Mouse (Mus musculus) yolk sac, embryonic 10.5 days (tissue): Measurements from ENCODE around the gene Ggta1.

ENCODE experiments used
- DNase-seq: peaks from one replicate; pipeline ENCODE4 v3.0.0-alpha.2; 2017; ENCODE audit warnings: low spot score

Ggta1 gene

DNA sequence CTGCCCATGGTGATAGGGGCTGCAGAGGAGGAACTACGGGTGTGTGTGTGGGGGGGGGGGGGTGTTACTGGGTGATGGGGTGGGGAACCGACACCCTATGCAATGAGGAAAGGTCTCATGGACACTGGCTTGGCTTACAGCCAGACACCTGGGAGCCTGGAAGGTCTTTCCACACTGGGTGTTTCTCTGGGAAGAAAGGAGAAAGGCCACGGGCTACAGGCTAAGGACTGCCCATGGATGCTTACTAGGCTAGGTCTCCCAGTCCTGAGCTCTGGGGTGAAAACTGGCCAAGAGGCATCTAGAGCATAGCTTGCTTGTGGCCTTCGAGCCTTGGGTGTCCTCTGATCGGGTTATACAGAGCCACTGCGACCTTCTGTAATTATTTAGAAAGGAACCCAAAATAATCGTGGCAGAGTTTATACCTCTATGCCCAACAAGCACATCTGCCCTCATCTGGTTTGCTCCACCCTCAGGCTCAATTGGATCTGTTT, at the start of gene Ggta1:
TSS of gene Ggta1 (minus strand) at position 441 of the 491 bp plus-strand sequence.
- no peak for DNase-seq

DNA sequence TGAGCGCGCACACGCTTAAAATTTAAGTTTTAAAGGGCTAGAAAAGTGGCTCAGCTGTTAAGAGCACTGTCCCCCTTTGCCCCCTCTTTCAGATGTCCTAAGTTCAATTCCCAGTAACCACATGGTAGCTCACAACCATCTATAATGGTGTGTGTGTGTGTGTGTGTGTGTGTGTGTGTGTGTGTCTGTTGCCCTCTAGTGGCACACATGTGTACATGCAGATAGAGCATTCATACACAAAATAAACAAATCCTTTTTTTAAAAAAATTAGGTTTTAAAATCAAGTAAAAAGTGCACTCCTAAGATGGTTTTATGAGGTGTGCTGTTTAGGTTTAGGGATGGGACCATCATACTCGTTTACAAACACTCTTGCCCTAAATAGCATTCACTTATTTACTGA, 49.2 kb upstream of the Ggta1 start:
- DNase-seq: no peak

DNA sequence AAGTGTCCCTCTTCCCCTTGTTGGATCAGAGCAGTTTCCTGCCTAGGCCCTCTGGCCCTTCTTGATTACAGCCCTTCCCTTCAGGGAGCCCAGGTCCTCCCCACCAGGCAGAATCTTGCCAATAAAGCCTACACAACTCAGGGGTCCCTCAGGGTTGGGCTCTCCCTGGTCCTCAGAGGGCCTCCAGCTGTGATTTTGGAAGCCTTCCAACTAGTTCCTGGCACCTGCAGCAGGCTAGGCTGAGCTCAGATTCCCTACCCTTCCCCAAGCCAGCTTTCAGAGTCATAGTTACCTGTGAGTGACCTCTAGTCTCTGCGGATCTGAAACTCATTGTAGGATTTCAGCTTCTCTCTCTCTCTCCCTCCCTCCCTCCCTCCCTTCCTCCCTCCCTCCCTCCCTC, 47.9 kb upstream of the Ggta1 start:
- no peak for DNase-seq

DNA sequence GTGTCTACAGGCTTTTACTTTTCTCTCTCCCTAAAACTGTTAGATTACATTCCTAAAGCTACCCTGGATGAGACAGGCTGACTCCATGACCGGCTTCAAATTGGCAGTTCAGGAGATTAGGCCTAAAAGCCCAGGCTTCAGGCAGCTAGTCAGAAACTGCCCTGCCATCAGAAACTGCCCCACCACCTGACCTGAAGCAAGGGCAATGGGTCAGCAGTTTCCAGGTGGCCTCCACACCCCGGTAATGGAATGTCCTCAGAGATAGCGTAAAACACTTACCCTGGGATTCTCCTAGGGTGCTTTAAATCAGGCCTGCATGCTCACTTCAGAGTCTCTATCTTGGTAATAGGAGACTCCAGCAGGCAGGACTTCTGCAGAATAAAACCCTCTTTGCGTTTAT, 46.9 kb upstream of the Ggta1 start:
- DNase-seq: peak; percentile 78

DNA sequence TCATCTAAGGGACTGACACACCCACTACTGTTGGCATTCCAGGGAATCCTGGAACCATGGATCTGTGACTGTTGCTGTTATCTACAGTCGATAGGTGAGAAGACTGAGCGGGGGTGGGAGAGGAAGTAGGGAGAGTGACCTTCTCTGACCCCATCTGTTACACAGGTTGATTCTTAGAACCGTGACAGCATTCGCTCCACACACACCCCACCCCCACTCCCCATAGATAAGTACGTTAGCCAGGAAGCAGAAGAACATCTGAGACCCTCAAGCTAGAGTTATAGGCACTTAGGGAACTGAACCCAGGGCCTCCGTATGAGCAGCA, 46.3 kb upstream of the Ggta1 start:
- peak; percentile 79 for DNase-seq

DNA sequence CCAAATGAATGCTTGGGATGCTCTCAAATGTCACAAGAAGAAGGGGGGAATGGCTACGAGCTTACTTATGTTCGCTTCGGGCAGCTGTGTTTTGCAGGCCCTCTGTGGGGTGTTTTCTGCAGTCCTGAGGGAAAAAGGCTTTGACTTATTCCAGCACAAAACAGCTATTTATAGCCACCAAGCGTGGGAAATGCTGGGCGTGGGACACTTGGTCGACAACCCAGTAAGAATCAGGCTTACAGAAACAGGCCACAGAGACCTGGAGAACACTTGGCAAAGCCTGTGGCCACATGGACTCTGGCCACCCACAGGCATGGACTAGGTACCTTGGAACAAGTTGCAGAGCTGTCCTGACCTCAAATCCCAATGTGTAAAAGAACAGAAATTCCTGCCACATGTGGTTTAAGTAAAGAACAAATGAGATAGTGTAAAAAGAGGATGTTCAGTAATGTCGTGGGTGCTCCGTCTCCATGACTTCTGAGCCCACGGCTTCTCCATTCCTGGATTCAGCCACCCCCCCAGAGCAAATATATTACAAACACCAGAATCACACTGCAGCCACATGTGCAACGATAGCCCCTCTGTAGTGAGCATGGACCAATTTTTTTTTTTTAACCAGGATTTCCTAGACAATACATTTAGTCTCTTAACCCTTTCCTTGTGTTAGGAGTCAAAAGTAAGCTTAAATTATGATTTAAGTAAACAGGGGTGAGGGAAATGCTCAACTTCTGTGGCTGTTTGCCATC, 45.7 kb upstream of the Ggta1 start:
- peak; percentile 12 for DNase-seq

DNA sequence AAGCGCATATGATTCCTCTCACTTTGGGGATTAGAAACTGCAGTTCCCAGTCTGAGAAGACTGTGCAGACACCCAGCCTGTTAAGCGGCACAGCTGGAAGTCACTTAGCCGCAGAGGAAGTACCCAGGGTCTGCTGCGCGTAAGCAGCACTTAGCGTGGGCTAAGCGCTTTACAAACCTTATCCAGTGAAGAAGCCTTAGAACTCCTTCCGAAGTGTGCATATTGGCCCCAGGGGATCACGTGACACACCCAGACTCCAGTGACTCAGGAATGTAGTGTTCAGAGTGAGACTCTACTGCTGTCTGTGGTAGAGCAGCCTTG, 44.1 kb upstream of the Ggta1 start:
- peak; percentile 21 for DNase-seq

DNA sequence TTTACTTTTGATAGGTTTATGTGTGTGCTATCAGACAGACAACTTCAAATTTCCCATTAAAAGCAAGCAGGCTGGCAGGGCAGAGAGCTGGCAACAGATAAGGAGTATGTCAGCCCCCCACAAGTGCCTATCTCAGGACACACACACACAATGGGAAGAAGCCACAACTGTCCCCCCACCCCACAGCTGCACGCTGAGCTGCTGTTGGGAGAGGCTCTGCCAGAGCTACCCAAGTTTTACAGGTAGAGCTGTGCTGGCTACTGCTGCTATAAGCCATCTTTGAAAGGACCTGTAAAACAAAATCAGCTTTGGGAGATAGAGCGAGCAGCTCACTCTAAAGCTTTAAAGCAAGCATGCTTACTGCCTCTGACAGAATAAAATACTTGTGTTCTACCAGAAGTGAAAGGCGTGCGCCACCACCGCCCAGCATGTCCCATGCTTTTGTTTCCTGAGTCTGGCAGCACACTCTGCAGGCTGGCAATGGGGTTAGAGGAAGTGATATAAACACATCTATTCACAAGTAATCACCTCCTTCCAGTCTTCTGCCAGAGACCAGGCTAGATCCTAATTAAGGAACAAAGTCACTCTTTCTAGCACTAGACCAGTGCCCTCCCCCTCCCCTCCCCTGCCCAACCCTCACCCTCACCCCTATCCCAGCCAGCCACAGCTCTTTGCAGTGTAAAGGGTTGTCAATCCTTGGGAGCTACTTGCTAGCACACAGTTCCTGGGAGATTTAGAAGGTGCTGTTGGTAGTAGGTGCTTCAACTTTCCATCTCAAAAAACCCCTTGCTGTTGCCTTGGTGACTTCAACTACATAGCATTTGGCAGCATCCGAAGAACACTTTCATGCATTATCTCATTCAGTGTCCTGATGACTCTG, 43.5 kb upstream of the Ggta1 start:
- peak; percentile 23 for DNase-seq

DNA sequence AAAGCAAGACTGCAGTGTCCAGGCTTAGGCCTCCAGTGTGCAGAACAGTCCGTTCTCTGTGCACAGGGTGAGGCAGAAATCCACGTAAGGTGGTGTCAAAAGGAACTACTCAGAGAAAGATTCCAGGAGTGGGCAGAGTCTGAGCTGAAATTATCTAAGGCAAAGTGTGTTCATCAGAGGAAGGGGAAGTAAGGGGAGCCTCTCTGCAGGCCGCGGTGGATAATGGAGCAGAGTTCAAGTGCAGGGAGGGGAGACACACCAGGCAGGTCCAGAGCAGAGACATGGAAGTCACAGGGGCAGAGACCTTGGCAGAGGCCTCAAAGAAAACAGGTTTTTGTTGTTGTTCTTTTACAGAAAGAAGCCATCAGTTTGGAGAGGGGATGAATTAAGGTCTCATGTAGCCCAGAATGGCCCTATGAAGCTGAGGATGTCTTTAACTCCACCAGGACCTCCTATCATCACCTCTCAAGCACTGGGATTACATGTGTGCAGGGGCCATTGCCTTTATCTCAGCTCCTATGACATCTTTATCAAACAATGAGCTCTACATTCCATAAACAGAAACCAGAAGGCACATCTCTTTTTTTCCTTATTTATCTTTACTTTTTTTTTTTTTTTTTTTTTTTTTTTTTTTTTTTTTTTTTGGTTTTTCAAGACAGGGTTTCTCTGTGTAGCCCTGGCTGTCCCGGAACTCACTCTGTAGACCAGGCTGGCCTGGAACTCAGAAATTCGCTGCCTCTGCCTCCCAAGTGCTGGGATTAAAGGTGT, 42.7 kb upstream of the Ggta1 start:
- DNase-seq: no peak

DNA sequence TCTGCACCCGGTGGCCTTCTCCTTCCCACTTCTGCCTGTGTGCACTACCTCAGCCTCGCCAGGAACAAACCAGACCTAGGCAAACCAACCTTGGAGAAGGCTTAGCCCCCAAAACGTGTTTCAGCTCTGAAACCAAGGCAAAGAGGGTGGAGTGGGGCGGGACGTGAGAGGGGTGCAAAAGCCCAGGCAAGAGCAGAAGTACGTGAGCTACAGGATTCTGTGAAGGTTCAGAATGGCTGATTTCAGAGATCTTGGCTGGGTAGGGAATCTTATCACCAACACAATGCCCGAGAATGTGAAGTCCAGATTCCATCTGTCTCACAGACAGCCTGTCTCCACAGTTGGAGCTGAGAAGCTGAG, 41.4 kb upstream of the Ggta1 start:
- no peak for DNase-seq

DNA sequence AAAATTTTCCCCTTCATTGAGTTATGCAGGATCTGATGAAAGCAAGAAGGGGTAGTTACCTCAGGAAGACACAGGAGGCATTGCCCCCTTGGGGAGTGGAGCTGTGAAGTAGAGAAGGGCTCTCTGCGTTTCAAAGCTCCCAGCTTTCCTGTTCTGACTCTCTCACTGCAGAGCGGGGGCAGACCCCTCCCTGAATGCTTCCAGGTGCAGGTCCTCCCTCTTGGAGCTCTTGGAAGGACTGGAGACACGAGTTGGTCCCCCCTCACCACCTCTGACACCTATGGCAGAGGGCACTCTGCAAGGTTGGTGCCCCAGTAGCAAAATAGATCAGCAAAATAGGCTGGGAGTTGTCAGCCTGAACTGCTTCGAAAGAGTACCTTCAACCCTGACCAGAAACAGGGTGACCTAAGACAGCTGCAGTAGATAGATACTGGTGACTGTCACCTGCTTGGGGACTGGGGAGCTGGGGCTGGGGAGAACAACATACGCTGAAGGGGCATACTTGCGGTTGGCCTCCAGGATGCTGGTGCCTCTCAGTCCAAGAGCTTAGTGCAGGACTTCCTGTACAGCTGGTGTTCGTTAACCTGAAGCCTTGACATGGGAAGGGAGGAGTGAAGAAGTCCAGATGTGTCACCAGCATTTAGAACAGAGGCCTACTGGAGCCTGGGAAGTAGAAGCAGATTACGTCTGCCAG, 40.8 kb upstream of the Ggta1 start:
- DNase-seq: peak; percentile 42

DNA sequence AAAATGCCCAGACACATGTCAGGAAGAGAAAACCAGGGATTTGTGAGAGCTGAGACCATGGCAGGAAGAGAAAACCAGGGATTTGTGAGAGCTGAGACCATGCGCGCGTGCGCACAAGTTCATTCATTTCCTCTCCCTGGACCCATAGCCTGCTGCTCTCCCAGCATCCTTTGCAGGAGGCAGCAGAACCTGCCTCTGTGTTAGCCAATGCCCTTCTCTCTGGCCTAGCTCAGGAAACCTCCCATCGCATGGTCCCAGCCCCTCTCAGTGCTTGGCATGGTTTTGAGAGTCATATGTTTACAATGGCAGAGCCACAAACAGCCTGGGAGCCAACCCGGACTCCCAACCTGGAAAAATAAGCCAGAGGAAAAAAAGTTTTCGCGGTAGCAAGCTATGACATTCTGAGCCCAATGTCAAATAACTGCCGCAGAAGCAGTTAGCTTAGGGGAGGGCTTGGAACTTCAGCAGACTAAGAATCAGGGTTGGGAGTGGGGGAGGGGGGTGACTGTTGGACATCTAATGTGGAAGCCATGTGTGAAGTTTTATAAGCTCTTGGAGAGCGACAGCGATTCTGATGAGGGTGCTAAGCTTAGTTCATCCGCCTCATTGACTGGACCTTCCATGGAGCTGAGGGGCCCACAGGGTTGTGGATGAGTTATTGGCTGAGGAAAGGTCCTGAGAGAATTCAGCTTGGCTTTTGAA, 40.1 kb upstream of the Ggta1 start:
- no peak for DNase-seq

DNA sequence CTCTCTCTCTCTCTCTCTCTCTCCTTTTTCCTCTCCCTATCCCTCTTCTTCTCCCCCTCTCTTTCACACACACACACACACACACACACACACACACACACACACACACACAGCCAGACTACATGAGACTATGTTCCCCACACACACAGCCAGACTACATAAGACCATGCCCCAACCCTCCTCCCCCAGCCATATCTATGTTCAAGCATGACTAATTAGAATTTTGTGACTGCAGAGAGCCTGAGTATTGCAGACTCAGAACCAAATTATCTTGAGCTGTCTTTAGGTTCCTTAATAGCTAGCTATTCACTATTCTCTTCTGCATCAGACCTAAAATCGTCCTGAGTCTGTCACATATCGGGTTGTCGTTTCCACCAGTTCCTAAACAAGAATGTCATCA, 39.5 kb upstream of the Ggta1 start:
- DNase-seq: no peak

DNA sequence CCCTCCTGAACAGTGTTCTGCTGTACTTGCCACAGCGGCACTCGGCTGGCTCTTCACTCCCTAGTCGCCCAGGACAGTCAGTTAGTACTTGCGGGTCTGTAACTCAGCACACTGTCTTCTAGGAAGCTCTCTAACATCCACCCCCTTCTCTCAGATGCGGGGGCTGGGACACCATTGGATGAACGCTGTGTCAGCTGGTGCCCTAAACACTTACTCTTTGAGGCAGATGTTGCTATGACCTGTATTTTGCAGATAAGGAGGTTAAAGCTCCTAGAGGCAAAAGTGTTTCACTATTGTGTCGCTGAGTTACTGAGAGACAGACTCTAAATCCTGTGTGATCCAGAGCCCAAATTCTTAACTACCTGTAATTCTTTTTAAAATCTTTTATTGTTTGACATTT, 36.4 kb upstream of the Ggta1 start:
- no peak for DNase-seq

DNA sequence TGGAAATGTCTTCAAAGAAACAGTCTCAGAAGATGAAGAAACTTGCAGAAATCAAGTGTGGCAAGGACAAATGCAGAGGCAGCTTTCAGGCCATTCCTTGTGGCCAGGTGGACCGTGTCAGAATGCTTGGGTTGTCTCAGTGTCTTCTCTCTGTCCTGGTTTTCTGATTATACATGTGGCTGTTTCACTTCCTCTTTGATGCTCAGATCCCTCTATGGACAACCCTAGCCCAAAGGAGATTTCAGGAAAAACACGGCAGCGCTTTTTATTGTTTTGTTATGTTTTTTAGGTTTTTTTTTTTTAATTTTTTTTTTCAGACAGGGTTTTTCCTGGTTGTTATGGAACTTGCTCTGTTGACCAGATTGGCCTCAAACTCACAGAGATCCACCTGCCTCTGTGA, 35.9 kb upstream of the Ggta1 start:
- DNase-seq: no peak

DNA sequence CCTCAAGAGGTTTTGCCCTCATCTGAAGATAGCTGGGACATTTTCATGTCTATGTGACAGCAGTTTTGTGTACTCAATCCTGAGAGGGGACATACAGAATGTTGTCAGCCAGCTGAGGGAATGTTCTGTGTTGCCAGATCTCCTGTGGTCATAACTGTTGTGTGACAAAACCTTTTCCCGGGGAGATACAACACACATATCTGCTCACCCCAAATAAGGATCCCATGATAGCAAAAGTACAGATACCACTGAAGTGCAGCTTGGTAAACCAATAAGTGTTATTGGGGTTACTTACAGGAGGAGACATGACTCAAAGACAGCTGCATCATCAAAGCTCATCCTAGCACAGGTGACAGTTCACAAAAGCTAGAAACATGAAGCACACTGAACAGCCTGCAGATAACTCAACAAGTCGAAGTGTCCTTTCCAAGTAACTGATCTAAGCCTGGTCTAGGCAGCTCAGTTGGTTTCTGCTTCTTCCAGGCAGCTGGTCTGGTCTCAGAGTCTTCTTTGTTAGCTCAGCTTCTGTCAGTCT, 34.7 kb upstream of the Ggta1 start:
- no peak for DNase-seq

DNA sequence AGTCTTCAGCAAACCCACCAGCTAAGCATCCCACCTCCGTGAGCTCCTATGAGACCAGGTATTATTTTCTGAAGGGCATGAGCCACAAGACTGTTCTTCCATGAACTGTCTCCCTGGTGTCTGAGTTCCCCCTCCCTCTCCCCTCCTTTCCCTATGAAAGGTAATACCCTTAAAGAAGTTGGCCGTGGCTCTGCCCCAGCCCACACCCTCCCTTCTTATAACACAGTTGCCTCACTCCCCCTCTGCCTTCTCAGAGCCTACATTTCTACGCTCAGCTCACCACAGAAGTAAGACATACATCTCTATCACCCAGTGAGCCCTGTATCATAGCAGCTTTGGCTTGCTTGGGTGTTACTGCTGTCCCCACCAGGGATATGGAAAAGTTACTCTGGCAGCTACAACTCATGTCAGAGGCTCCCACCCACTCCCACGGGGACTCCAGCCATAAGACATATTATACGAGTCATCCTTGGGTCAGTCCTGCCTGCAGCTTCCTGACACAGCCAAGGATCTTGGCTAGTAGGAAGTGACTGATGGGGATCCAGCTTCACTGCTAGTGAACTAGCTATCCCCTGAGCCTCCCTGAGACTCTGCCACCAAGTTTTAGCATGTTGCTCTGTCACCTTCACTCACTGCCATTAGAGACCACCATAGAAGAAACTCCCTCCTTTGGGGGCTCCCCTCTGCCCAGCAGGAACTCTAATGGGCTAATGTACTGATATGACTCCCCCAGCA, 33.4 kb upstream of the Ggta1 start:
- no peak for DNase-seq

DNA sequence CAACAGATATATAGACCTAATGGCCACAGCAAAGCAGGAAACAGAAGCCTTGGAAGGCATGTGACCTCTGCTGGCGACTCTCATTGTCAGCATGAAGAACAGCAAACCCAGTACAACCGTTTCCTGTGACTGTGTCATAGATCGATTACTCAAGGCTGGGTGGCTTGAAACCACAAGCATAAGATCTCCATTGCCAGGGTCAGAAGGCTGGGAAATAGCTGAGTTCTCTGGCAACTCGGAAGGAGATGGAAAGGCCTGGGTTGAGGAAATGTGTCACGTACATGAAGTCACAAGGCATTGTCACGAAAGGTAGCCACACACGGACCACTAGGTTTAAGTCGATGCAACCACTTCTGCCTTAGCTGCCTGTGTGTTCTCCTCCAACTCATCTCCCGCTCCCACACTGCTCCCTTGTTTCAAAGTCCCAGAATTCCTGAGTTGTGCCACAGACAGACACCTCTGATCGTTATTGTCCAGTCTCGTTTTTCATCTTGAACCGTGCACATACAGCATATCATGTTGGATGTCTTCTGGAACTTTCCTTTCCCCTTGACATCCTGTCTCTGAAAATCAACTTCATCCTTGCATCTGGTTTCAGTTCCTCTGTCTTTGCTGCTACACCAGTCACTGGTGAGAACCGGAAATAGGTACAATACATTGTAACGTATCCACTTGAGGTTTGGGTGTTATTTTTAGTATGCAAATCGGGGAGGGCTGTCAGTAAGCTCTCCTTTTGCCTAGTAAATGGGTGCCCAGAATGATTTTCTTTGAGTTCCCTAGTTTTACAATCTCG, 32.7 kb upstream of the Ggta1 start:
- no peak for DNase-seq

DNA sequence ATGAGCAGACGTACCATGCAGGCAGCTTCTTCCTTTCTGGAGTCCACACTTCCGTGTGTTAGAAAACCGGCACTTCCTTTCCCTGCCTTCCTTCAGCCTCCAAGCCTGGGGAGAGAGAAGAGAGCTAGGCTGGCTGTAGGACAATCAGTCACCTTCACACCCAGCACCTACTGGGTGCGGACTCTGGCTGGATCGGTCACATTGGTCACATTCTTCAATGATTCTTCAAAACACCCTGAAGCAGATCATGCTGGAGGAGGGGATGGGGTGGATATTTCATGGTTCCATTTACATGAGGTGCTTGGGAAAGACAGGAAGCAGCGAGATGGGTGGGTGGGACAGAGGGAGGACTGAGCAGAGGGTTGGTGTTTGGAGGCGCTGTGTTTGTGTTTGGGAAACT, 30.5 kb upstream of the Ggta1 start:
- no peak for DNase-seq

DNA sequence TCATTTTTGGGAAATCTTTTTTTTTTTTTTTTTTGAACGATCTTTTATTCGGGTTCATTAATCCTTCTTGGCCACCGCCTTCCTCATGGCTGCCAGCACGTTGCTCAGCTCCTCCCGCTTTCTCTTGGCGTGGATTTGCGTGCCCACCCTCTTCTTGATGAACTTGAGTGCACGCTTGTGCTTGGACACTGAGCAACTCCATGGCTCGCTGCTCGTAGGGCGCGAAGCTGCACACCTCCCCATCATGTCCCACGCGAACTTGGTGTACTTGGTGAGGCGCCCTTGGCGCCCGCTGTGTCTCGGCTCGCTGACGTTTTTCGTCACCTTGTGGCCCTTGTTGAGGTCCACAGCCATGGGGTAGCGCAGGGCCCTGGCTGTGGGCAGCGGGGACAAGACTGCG, 28.1 kb upstream of the Ggta1 start:
- DNase-seq: no peak
